Mouse (Mus musculus) frontal cortex, adult 2 months (tissue): ENCODE measurements at regions not wholly inside any gene's neighbourhood (a gene's known extent, or its start where the extent isn't known, plus 50 kb on each side); places are given as distances from the start of the nearest gene placed in this dataset.
A peak's percentile ranks its signal among the peaks of the same experiment; 100 is the strongest.
"Not testable (repeated sequence)": the region's sequence is repeated elsewhere in the genome, so short reads cannot be mapped to it uniquely, and the experiment has no call there.

Experiments used
- DNase-seq, 2 experiments: peaks; one replicate each; pipeline ENCODE4 v3.0.0; 2022; ENCODE audit warnings: low spot score in 1 of 2; ENCODE audit errors: extremely low spot score in 1 of 2

GRCm38 (mm10) chr14:83861736-83862135 is 581.6 kb upstream of the Pcdh17 start:
- DNase-seq = no peak

GRCm38 (mm10) chr14:83862653-83863052 is 580.7 kb upstream of the Pcdh17 start:
- no peak for DNase-seq

- DNase-seq = no peak
Observed at GRCm38 (mm10) chr14:83886393-83886792, 557.0 kb upstream of the Pcdh17 start.

GRCm38 (mm10) chr14:83900711-83901110 is 542.7 kb upstream of the Pcdh17 start:
- not testable (repeated sequence) for DNase-seq

GRCm38 (mm10) chr14:83943101-83943500 is 500.3 kb upstream of the Pcdh17 start:
- no peak for DNase-seq

- peak in 1 of 2 experiments; percentile 8 for DNase-seq
Observed at GRCm38 (mm10) chr14:83944176-83944575, 499.2 kb upstream of the Pcdh17 start.

GRCm38 (mm10) chr14:83949696-83950095 is 493.7 kb upstream of the Pcdh17 start:
- DNase-seq = no peak

GRCm38 (mm10) chr14:83959111-83959510 is 484.3 kb upstream of the Pcdh17 start:
- DNase-seq = peak in 1 of 2 experiments; percentile 22

GRCm38 (mm10) chr14:83983566-83983965 is 459.8 kb upstream of the Pcdh17 start:
- no peak for DNase-seq
